ENCODE assay signal across 9 mouse cellular contexts in genomic region chr6:145116098-145116672, GRCm38 (mm10). TPM values are rescaled to one million over a fixed set of nuclear protein-coding genes. Genes with fewer than 3 reads are reported as not detected.
DNase-seq lines count a peak whose midpoint lies in the region; ATAC-seq and TF ChIP-seq lines count a peak whose summit lies in the region.
"Had no signal": no experiment of that assay in that cellular context is flagged by ENCODE, and none has a peak within 500 bp of the region (broad histone marks: within the 10 kb centered on the region; RNA-seq: fewer than 3 reads in every experiment).

No protein-coding gene starts in this region.

- 5% methylated on average over 4 of the region's 4 CpGs for whole genome bisulfite sequencing in hindbrain, embryonic 12.5 days
- WGBS in midbrain, embryonic 14.5 days: 2% methylated on average over 4 of the region's 4 CpGs

- in situ Hi-C loops in ES-E14 (cut with MboI; ENCODE audit: low sequenced_read_pairs in 2 of 2, unreplicated experiment in 2 of 2): no loop called here

- H3K4me2 ChIP-seq in hindbrain, embryonic 12.5 days (replicated peaks): peak overlapping the region; percentile 26; the same call in 1 of the 2 replicates
- H3K4me2 ChIP-seq in midbrain, embryonic 14.5 days (ENCODE audit: low read length): no peak overlapping the region; the same call in 1 of the 2 replicates

- H3K9ac ChIP-seq in ES-E14 (ENCODE audit: insufficient read depth, low read depth, low read length, poor library complexity, severe bottlenecking): peak overlapping the region; percentile 45; the same call in 1 of the 2 replicates
- H3K9ac ChIP-seq in hindbrain, embryonic 12.5 days: peak overlapping the region; percentile 32; the same call in 1 of the 2 replicates
- H3K9ac ChIP-seq in midbrain, embryonic 14.5 days (replicated peaks; ENCODE audit: low read length): 0 out of 2 replicates have a peak overlapping the region, but pooled peaks have one; percentile 4

- peak overlapping the region; percentile 36; the same call in 1 of the 2 replicates for H3K27ac ChIP-seq in ES-E14 (ENCODE audit: insufficient read depth, low read depth, low read length, poor library complexity, severe bottlenecking)
- peak overlapping the region; percentile 62 for H3K27ac ChIP-seq in hindbrain, embryonic 12.5 days
- H3K27ac ChIP-seq in midbrain, embryonic 14.5 days (replicated peaks; ENCODE audit: low read depth, low read length): 0 out of 2 replicates have a peak overlapping the region, but pooled peaks have one; percentile 20
- no peak overlapping the region for H3K27ac ChIP-seq in layer of hippocampus, adult 2 months

- H3K4me1 ChIP-seq in ES-E14 (ENCODE audit: control insufficient read depth in 2 of 2, insufficient read depth in 2 of 2, low read length in 2 of 2, poor library complexity in 1 of 2): peaks cover 2 to 14% of the 10 kb centered on the region in 2 experiments; a peak in 3 of 4 replicates
- H3K4me1 ChIP-seq in hindbrain, embryonic 12.5 days: peaks cover 18% of the 10 kb centered on the region
- 0 out of 2 replicates have a peak, but pooled peaks cover 4% of the 10 kb centered on the region for H3K4me1 ChIP-seq in midbrain, embryonic 14.5 days (ENCODE audit: control insufficient read depth, insufficient read depth, low read length)

- no peak for TF ChIP-seq CTCF in layer of hippocampus, adult 2 months (conservative IDR thresholded peaks at IDR 0.05)

- peak; percentile 84 for DNase-seq in A20 (ENCODE audit: low read depth, low spot score)
- no peak for DNase-seq in ES-E14 (ENCODE audit: low read depth, low spot score)
- peak; percentile 36 for DNase-seq in midbrain, embryonic 14.5 days
- no peak for DNase-seq in left cerebral cortex, adult 11 months (ENCODE audit: low spot score)
- no peak for DNase-seq in layer of hippocampus, adult 2 months (ENCODE audit: low spot score in 2 of 2)
- DNase-seq in lung, postnatal 36 days: no peak
- DNase-seq in urinary bladder, adult 2 months (ENCODE audit: low spot score): no peak
- DNase-seq: kidney, adult 8-10 months had no signal

- no peaks in the 10 kb centered on the region for H3K9me3 ChIP-seq in ES-E14 (ENCODE audit: control insufficient read depth, insufficient read depth, low read depth, low read length)
- H3K9me3 ChIP-seq in hindbrain, embryonic 12.5 days (replicated peaks): no peaks in the 10 kb centered on the region
- H3K9me3 ChIP-seq in midbrain, embryonic 14.5 days (ENCODE audit: control insufficient read depth, low read length): no peaks in the 10 kb centered on the region

- 0 out of 4 replicates have a peak overlapping the region, but pooled peaks of 1 of the 2 experiments have one; percentile 2 for H3K4me3 ChIP-seq in ES-E14 (ENCODE audit: insufficient read depth in 1 of 2, low read depth in 1 of 2, low read length in 2 of 2, poor library complexity in 1 of 2, severe bottlenecking in 1 of 2)
- no peak overlapping the region for H3K4me3 ChIP-seq in hindbrain, embryonic 12.5 days
- H3K4me3 ChIP-seq in midbrain, embryonic 14.5 days (replicated peaks; ENCODE audit: low read depth, low read length): no peak overlapping the region
- H3K4me3 ChIP-seq in layer of hippocampus, adult 2 months: no peak overlapping the region

- ATAC-seq in hindbrain, embryonic 12.5 days (ENCODE audit: low FRiP score): peak; percentile 82
- ATAC-seq in midbrain, embryonic 14.5 days (ENCODE audit: low FRiP score, low TSS enrichment): no peak

- H3K27me3 ChIP-seq in hindbrain, embryonic 12.5 days: no peaks in the 10 kb centered on the region
- no peaks in the 10 kb centered on the region for H3K27me3 ChIP-seq in midbrain, embryonic 14.5 days (ENCODE audit: control insufficient read depth, insufficient read depth, low read length)

- H3K36me3 ChIP-seq in ES-E14 (ENCODE audit: control insufficient read depth, insufficient read depth, low read length, poor library complexity, severe bottlenecking): no peaks in the 10 kb centered on the region
- no peaks in the 10 kb centered on the region for H3K36me3 ChIP-seq in hindbrain, embryonic 12.5 days
- no peaks in the 10 kb centered on the region for H3K36me3 ChIP-seq in midbrain, embryonic 14.5 days (ENCODE audit: control insufficient read depth, insufficient read depth, low read length)

TF ChIP-seq in ES-E14, 5 proteins besides CTCF, POLR2A, EP300 and RAD21:
- no peak for TF ChIP-seq ZNF384 (IDR thresholded peaks at IDR 0.05; ENCODE audit: low read depth, low read length)
- TF ChIP-seq HCFC1 (IDR thresholded peaks at IDR 0.05; ENCODE audit: borderline replicate concordance, insufficient read depth, low read length): no peak
- TF ChIP-seq CHD2 (IDR thresholded peaks at IDR 0.05; ENCODE audit: low read depth, low read length): no peak
- no peak for TF ChIP-seq MAFK (IDR thresholded peaks at IDR 0.05; ENCODE audit: insufficient read depth, low read depth, low read length)
- TF ChIP-seq ZC3H11A (IDR thresholded peaks at IDR 0.05; ENCODE audit: borderline replicate concordance, low read depth, low read length): no peak
TF ChIP-seq in ES-E14: peak in this region for 0.

RNA-seq across cellular contexts. Expression of gene Lrmp, which starts 0.7 kb away (rescaled TPM):
- total RNA-seq in ES-E14 (2012; rRNA removed): 8.6 and 10.4 TPM in 2 replicates
- 0.86 and 1.4 TPM in 2 replicates for polyA plus RNA-seq in hindbrain, embryonic 12.5 days (2016; fragmentation: Nextera tagmentation; extraction: Ambion mirVana)
- polyA plus RNA-seq in midbrain, embryonic 14.5 days (2014; fragmentation: Nextera tagmentation; extraction: Ambion mirVana): 1.2 TPM in 1 of 2 replicates, not detected in the other
- 1 to 10 TPM; 3.8 to 6.1 TPM for total RNA-seq in layer of hippocampus, adult 2 months (2021)
- polyA plus RNA-seq in urinary bladder, adult 2 months (2012; rRNA removed): 5.9 and 7.9 TPM in 2 replicates

RNA-seq across cellular contexts. Expression of gene Bcat1, which starts 40.2 kb away (rescaled TPM):
- 121 and 180 TPM in 2 replicates for total RNA-seq in ES-E14 (2012; rRNA removed)
- polyA plus RNA-seq in hindbrain, embryonic 12.5 days (2016; fragmentation: Nextera tagmentation; extraction: Ambion mirVana): 90.5 and 91.5 TPM in 2 replicates
- polyA plus RNA-seq in midbrain, embryonic 14.5 days (2014; fragmentation: Nextera tagmentation; extraction: Ambion mirVana): 94.4 and 117 TPM in 2 replicates
- 100 to 1,000 TPM in 1 of 2 experiments, 10 to 100 TPM in 1; 96.8 to 105 TPM for total RNA-seq in layer of hippocampus, adult 2 months (2021)
- 1.3 and 2.3 TPM in 2 replicates for polyA plus RNA-seq in urinary bladder, adult 2 months (2012; rRNA removed)

Comparison
In these comparisons a context has a peak if more than half of its experiments do, and no peak if none do; other contexts are left out.
1. DNase-seq: peak in A20 (single experiment) and midbrain, embryonic 14.5 days (single experiment); none in ES-E14 (single experiment), left cerebral cortex, adult 11 months (single experiment), layer of hippocampus, adult 2 months (0 of 2), lung, postnatal 36 days (single experiment) and urinary bladder, adult 2 months (single experiment).
2. RNA of gene Bcat1, which starts 40.2 kb away (polyA plus RNA-seq): 94.4 to 117 TPM in midbrain, embryonic 14.5 days and 90.5 to 91.5 TPM in hindbrain, embryonic 12.5 days; 1.3 to 2.3 TPM in urinary bladder, adult 2 months; every median in the first group is over 10 times any median in the second.
3. Peak in every context shown above with its lines, with median percentiles within 50 percentile points of each other: H3K9ac ChIP-seq.